11 mouse cellular contexts compared by ENCODE assay signal in genomic region chr9:119003990-119004702, GRCm38 (mm10). TPM values are rescaled to one million over a fixed set of nuclear protein-coding genes. Genes with fewer than 3 reads are reported as not detected.
A peak's percentile ranks its signal among the peaks of the same experiment; 100 is the strongest.
DNase-seq lines count a peak whose midpoint lies in the region; ATAC-seq and TF ChIP-seq lines count a peak whose summit lies in the region.
"Had no signal": no experiment of that assay in that cellular context is flagged by ENCODE, and none has a peak within 500 bp of the region (broad histone marks: within the 10 kb centered on the region; RNA-seq: fewer than 3 reads in every experiment).

No protein-coding gene starts in this region.

- TF ChIP-seq CTCF in lung, adult 2 months (IDR thresholded peaks at IDR 0.05; ENCODE audit: insufficient read depth, low read length): no peak

- DNase-seq in heart, postnatal 14 days: no peak
- DNase-seq in lung, postnatal 10 days: peak; percentile 60
- no peak for DNase-seq in lung, adult 2 months
- DNase-seq in left cerebral cortex, postnatal 14 days (ENCODE audit: low spot score in 2 of 2): peak; percentile 63 to 69
- DNase-seq in liver, embryonic 11.5 days (ENCODE audit: low spot score): no peak
- DNase-seq in cerebellum, adult 9-10 months: no peak
- DNase-seq: cerebellum, postnatal 25 days; kidney, adult 8-10 months had no signal

- no peaks in the 10 kb centered on the region for H3K9me3 ChIP-seq in heart, embryonic 15.5 days (replicated peaks)
- no peaks in the 10 kb centered on the region for H3K9me3 ChIP-seq in liver, embryonic 11.5 days (ENCODE audit: control insufficient read depth, low read length)
- H3K9me3 ChIP-seq: limb, embryonic 15.5 days had no signal

- H3K4me1 ChIP-seq in heart, embryonic 15.5 days (replicated peaks): peaks cover 59% of the 10 kb centered on the region
- peaks cover 38% of the 10 kb centered on the region for H3K4me1 ChIP-seq in lung, adult 2 months (ENCODE audit: control insufficient read depth, insufficient read depth, low read length)
- H3K4me1 ChIP-seq in liver, embryonic 11.5 days (replicated peaks; ENCODE audit: control insufficient read depth, insufficient read depth, low read length): peaks cover 31% of the 10 kb centered on the region

- no peaks in the 10 kb centered on the region; the same call in 1 of the 2 replicates for H3K36me3 ChIP-seq in heart, embryonic 15.5 days
- no peaks in the 10 kb centered on the region for H3K36me3 ChIP-seq in liver, embryonic 11.5 days (ENCODE audit: control insufficient read depth, insufficient read depth, low read length)
- H3K36me3 ChIP-seq: limb, embryonic 15.5 days had no signal

- 0 out of 2 replicates have a peak overlapping the region, but pooled peaks have one; percentile 14 for H3K4me3 ChIP-seq in heart, embryonic 15.5 days
- H3K4me3 ChIP-seq in lung, adult 2 months (replicated peaks; ENCODE audit: extremely low read depth, low read depth, low read length): no peak overlapping the region
- H3K4me3 ChIP-seq in liver, embryonic 11.5 days (ENCODE audit: low read depth, low read length): no peak overlapping the region
- H3K4me3 ChIP-seq: limb, embryonic 15.5 days had no signal

- peak overlapping the region; percentile 66 for H3K27ac ChIP-seq in heart, embryonic 15.5 days
- no peak overlapping the region for H3K27ac ChIP-seq in liver, embryonic 11.5 days (ENCODE audit: low read depth, low read length)
- H3K27ac ChIP-seq: stomach, postnatal 0 days had no signal

- intact Hi-C loops in heart, postnatal 14 days (cut with DNase I): loop anchor here (2.0 kb wide), 1 partner anchor 77 kb away; the partner anchor contains the start of gene Ctdspl
- intact Hi-C loops in left cerebral cortex, postnatal 14 days (cut with DNase I): no loop called here

- peak overlapping the region; percentile 38; the same call in 1 of the 2 replicates for H3K4me2 ChIP-seq in heart, embryonic 15.5 days
- H3K4me2 ChIP-seq in liver, embryonic 11.5 days: no peak overlapping the region
- H3K4me2 ChIP-seq: limb, embryonic 15.5 days had no signal

- no peaks in the 10 kb centered on the region for H3K27me3 ChIP-seq in heart, embryonic 15.5 days
- no peaks in the 10 kb centered on the region for H3K27me3 ChIP-seq in liver, embryonic 11.5 days (replicated peaks; ENCODE audit: control insufficient read depth, insufficient read depth, low read length)
- H3K27me3 ChIP-seq: limb, embryonic 15.5 days had no signal

- no peak for ATAC-seq in heart, embryonic 15.5 days (replicated peaks; ENCODE audit: insufficient number of reproducible peaks, insufficient read depth, low FRiP score, low read depth)
- ATAC-seq in liver, embryonic 11.5 days (replicated peaks; ENCODE audit: low FRiP score): no peak

- H3K9ac ChIP-seq in heart, embryonic 15.5 days: no peak overlapping the region
- H3K9ac ChIP-seq in liver, embryonic 11.5 days (ENCODE audit: low read depth, low read length): no peak overlapping the region
- H3K9ac ChIP-seq: limb, embryonic 15.5 days had no signal

- TF ChIP-seq POLR2A in lung, adult 2 months (IDR thresholded peaks at IDR 0.05; ENCODE audit: borderline replicate concordance, extremely low read depth, low read depth, low read length): no peak

- WGBS in heart, embryonic 15.5 days: 51% methylated on average over 23 of the region's 23 CpGs
- 75% methylated on average over 23 of the region's 23 CpGs for WGBS in lung, adult 2 months
- 86% methylated on average over 23 of the region's 23 CpGs for WGBS in liver, embryonic 11.5 days

RNA-seq across cellular contexts. Expression of gene Vill, which starts 48.4 kb away (rescaled TPM):
- 8.7 and 12.4 TPM in 2 replicates for polyA plus RNA-seq in heart, embryonic 15.5 days (2015; fragmentation: Nextera tagmentation; extraction: Ambion mirVana)
- total RNA-seq in heart, postnatal 14 days (2021): 1 to 10 TPM in 1 of 2 experiments, under 1 TPM in 1; 0.74 to 1.4 TPM
- polyA plus RNA-seq in lung, adult 2 months (2012; rRNA removed): 15.4 and 20.2 TPM in 2 replicates
- 1 to 10 TPM; 3.2 to 4.5 TPM for total RNA-seq in left cerebral cortex, postnatal 14 days (2021)
- 20.0 and 22.7 TPM in 2 replicates for polyA plus RNA-seq in liver, embryonic 11.5 days (2014; fragmentation: Nextera tagmentation; extraction: Ambion mirVana)

Comparison
In these comparisons a context has a peak if more than half of its experiments do, and no peak if none do; other contexts are left out.
1. DNase-seq: peak in lung, postnatal 10 days (single experiment) and left cerebral cortex, postnatal 14 days (2 of 2); none in heart, postnatal 14 days (0 of 2), lung, adult 2 months (single experiment), liver, embryonic 11.5 days (single experiment) and cerebellum, adult 9-10 months (single experiment).